Mouse (Mus musculus) cerebellum, adult 11-12 months (tissue): ENCODE measurements at regions not wholly inside any gene's neighbourhood (a gene's known extent, or its start where the extent isn't known, plus 50 kb on each side); places are given as distances from the start of the nearest gene placed in this dataset.

ENCODE experiments used
- DNase-seq: peaks from one replicate; pipeline ENCODE4 v3.0.0; 2022

- DNase-seq, result no peak
These were observed 124.2 kb upstream of the Plekha5 start for GRCm38 (mm10) chr6:140299653-140300052.

GRCm38 (mm10) chr6:140297969-140298554, 125.8 kb upstream of the Plekha5 start:
- DNase-seq, result no peak

- no peak for DNase-seq
These were observed 126.3 kb upstream of the Plekha5 start for GRCm38 (mm10) chr6:140297561-140297960.

GRCm38 (mm10) chr6:140290109-140290508, 133.7 kb upstream of the Plekha5 start:
- no peak for DNase-seq

GRCm38 (mm10) chr6:140288799-140289198, 135.1 kb upstream of the Plekha5 start:
- no peak for DNase-seq

GRCm38 (mm10) chr6:140282285-140282577, 141.6 kb upstream of the Plekha5 start:
- no peak for DNase-seq

- DNase-seq, result no peak
These were observed 142.2 kb upstream of the Plekha5 start for GRCm38 (mm10) chr6:140281488-140282284.

GRCm38 (mm10) chr6:140280817-140281475, 142.9 kb upstream of the Plekha5 start:
- no peak for DNase-seq

- no peak for DNase-seq
These were observed 144.0 kb upstream of the Plekha5 start for GRCm38 (mm10) chr6:140279736-140280370.

GRCm38 (mm10) chr6:140278750-140279149, 145.1 kb upstream of the Plekha5 start:
- DNase-seq, result no peak

- DNase-seq, result no peak
These were observed 153.3 kb upstream of the Plekha5 start for GRCm38 (mm10) chr6:140270592-140270991.

GRCm38 (mm10) chr6:140268315-140269070, 155.4 kb upstream of the Plekha5 start:
- no peak for DNase-seq

- no peak for DNase-seq
These were observed 159.9 kb upstream of the Plekha5 start for GRCm38 (mm10) chr6:140263920-140264319.

GRCm38 (mm10) chr6:140261813-140262212, 162.0 kb upstream of the Plekha5 start:
- DNase-seq, result no peak

GRCm38 (mm10) chr6:140258761-140259160, 165.1 kb upstream of the Plekha5 start:
- DNase-seq, result no peak

- no peak for DNase-seq
These were observed 165.8 kb upstream of the Plekha5 start for GRCm38 (mm10) chr6:140258101-140258500.

- no peak for DNase-seq
These were observed 172.3 kb upstream of the Plekha5 start for GRCm38 (mm10) chr6:140251527-140251926.

- no peak for DNase-seq
These were observed 180.3 kb upstream of the Plekha5 start for GRCm38 (mm10) chr6:140243411-140244151.

- DNase-seq, result no peak
These were observed 184.5 kb upstream of the Plekha5 start for GRCm38 (mm10) chr6:140239356-140239755.

GRCm38 (mm10) chr6:140231537-140231936, 190.3 kb upstream of the Plcz1 start:
- no peak for DNase-seq

- DNase-seq, result no peak
These were observed 188.0 kb upstream of the Plcz1 start for GRCm38 (mm10) chr6:140229295-140229694.

GRCm38 (mm10) chr6:140228741-140229140, 187.5 kb upstream of the Plcz1 start:
- no peak for DNase-seq
